Mouse (Mus musculus) stomach, postnatal 0 days (tissue): Measurements from ENCODE around the gene Mtg2.
A peak's percentile ranks its signal among the peaks of the same experiment; 100 is the strongest.

Experiments used
- CTCF ChIP-seq: IDR thresholded peaks from 2 replicates; pipeline ENCODE4 v1.5.1; 2016; ENCODE audit warnings: antibody characterized with exemption, low read depth, mild to moderate bottlenecking, moderate library complexity
- EP300 ChIP-seq: optimal IDR thresholded peaks from 2 replicates; pipeline ENCODE3; 2016; ENCODE audit warnings: antibody characterized with exemption

- TF ChIP-seq CTCF: peak; percentile 81
- no peak for TF ChIP-seq EP300
These were observed 25.1 kb upstream of the Mtg2 start for GRCm38 (mm10) chr2:180045283-180045682.
